Mouse (Mus musculus) retina, postnatal 7 days (tissue): ENCODE data around the gene Cnr1.
A peak's percentile ranks its signal among the peaks of the same experiment; 100 is the strongest.

Experiments
- DNase-seq: peaks from one replicate; pipeline ENCODE4 v3.0.0-alpha.2; 2012; ENCODE audit warnings: low read depth, low spot score

The Cnr1 gene

GRCm38 (mm10) chr4:33924234-33924888 lies at the start of gene Cnr1:
TSS of gene Cnr1 (plus strand) at chr4:33924593.
- peak; percentile 32 for DNase-seq

- no peak for DNase-seq
Measured at GRCm38 (mm10) chr4:33879944-33880343, 44.4 kb upstream of the Cnr1 start.

GRCm38 (mm10) chr4:33886026-33886425 lies 38.4 kb upstream of the Cnr1 start:
- no peak for DNase-seq

- no peak for DNase-seq
Measured at GRCm38 (mm10) chr4:33889976-33890375, 34.4 kb upstream of the Cnr1 start.

- no peak for DNase-seq
Measured at GRCm38 (mm10) chr4:33892178-33892869, 32.1 kb upstream of the Cnr1 start.

GRCm38 (mm10) chr4:33893841-33894240 lies 30.6 kb upstream of the Cnr1 start:
- DNase-seq = no peak

- no peak for DNase-seq
Measured at GRCm38 (mm10) chr4:33895046-33895445, 29.3 kb upstream of the Cnr1 start.

GRCm38 (mm10) chr4:33895491-33895890 lies 28.9 kb upstream of the Cnr1 start:
- DNase-seq = no peak

- DNase-seq = no peak
Measured at GRCm38 (mm10) chr4:33901659-33902058, 22.7 kb upstream of the Cnr1 start.

GRCm38 (mm10) chr4:33903812-33904340 lies 20.5 kb upstream of the Cnr1 start:
- no peak for DNase-seq

- DNase-seq = no peak
Measured at GRCm38 (mm10) chr4:33904826-33905225, 19.6 kb upstream of the Cnr1 start.

GRCm38 (mm10) chr4:33908786-33909185 lies 15.6 kb upstream of the Cnr1 start:
- DNase-seq = no peak

GRCm38 (mm10) chr4:33915730-33916129 lies 8.7 kb upstream of the Cnr1 start:
- DNase-seq = no peak

GRCm38 (mm10) chr4:33920807-33921206 lies 3.6 kb upstream of the Cnr1 start:
- DNase-seq = no peak

GRCm38 (mm10) chr4:33923151-33923760 lies 1.1 kb upstream of the Cnr1 start:
- no peak for DNase-seq

- DNase-seq = no peak
Measured at GRCm38 (mm10) chr4:33923761-33924233, 596 bp upstream of the Cnr1 start.

- no peak for DNase-seq
Measured at GRCm38 (mm10) chr4:33924889-33925245, 474 bp downstream of the Cnr1 start.

- DNase-seq = no peak
Measured at GRCm38 (mm10) chr4:33925489-33925888, 1.1 kb downstream of the Cnr1 start.

GRCm38 (mm10) chr4:33926010-33926409 lies 1.6 kb downstream of the Cnr1 start:
- DNase-seq = no peak

- no peak for DNase-seq
Measured at GRCm38 (mm10) chr4:33926730-33927263, 2.4 kb downstream of the Cnr1 start.

GRCm38 (mm10) chr4:33927644-33928043 lies 3.3 kb downstream of the Cnr1 start:
- no peak for DNase-seq

GRCm38 (mm10) chr4:33928450-33928849 lies 4.1 kb downstream of the Cnr1 start:
- no peak for DNase-seq
